Mouse (Mus musculus): Measurements from ENCODE around the gene Ddx39b. TPM values are rescaled to one million over a fixed set of nuclear protein-coding genes. Genes with fewer than 3 reads are reported as not detected.

The Ddx39b gene
- polyA plus RNA-seq, 1 experiment, result 338 TPM

GRCm38 (mm10) chr17:35262664-35263522, 21.3 kb downstream of the Ddx39b start, which contains the start of gene H2-D1:
TSS of gene H2-D1 (plus strand) at chr17:35262730.
- TF ChIP-seq GATA1 (IDR thresholded peaks at IDR 0.05; ENCODE audit: low read length), result no peak

DNA sequence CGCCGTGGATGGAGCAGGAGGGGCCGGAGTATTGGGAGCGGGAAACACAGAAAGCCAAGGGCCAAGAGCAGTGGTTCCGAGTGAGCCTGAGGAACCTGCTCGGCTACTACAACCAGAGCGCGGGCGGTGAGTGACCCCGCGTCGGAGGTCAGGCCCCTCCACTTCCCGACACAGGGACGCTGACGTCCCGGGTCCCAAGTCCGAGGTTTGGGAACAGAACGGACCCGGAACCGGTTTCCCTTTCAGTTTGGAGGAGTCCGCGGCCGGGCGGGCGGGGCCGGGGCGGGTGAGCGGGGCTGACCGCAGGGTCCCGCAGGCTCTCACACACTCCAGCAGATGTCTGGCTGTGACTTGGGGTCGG, 22.0 kb downstream of the Ddx39b start:
- no peak for TF ChIP-seq GATA1 (IDR thresholded peaks at IDR 0.05; ENCODE audit: low read length)

DNA sequence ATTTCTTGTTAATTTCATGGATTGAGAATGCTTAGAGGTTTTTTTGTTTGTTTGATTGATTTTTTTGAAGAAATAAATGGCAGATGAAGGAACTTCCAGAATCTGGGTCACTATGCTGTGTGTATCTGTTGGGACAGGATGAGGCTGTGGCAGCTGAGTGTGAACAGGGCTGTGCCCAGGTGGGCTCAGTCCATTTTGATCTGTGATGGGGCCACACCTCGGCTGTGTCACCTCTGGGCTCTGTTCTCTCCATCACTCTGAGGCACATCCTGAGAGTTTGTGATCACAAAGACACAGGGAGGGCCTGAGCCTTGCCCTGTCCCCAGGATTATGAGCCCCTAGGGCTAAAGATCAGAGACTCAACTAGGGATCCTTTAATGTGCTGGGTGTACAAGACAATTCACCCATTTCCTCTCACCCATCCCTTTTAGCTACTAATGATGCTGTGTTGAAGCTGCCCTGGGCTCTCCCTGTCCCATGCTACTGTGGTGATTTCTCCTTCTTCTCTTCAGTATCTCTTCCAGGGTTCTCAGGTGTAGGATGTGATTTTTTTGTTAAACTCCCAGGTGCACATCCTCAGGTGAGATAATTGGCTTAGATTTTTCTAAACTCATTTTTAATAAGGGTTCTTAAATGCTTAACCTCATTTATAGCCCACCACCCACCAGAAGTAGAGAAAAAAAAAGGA, 26.0 kb downstream of the Ddx39b start:
- TF ChIP-seq GATA1 (IDR thresholded peaks at IDR 0.05; ENCODE audit: low read length), result no peak

GRCm38 (mm10) chr17:35269653-35270347, 28.3 kb downstream of the Ddx39b start:
- TF ChIP-seq GATA1 (IDR thresholded peaks at IDR 0.05; ENCODE audit: low read length), result no peak

- no peak for TF ChIP-seq GATA1 (IDR thresholded peaks at IDR 0.05; ENCODE audit: low read length)
Measured at GRCm38 (mm10) chr17:35272249-35272648, 30.7 kb downstream of the Ddx39b start.

GRCm38 (mm10) chr17:35274770-35275169, 33.2 kb downstream of the Ddx39b start:
- TF ChIP-seq GATA1 (IDR thresholded peaks at IDR 0.05; ENCODE audit: low read length), result no peak

DNA sequence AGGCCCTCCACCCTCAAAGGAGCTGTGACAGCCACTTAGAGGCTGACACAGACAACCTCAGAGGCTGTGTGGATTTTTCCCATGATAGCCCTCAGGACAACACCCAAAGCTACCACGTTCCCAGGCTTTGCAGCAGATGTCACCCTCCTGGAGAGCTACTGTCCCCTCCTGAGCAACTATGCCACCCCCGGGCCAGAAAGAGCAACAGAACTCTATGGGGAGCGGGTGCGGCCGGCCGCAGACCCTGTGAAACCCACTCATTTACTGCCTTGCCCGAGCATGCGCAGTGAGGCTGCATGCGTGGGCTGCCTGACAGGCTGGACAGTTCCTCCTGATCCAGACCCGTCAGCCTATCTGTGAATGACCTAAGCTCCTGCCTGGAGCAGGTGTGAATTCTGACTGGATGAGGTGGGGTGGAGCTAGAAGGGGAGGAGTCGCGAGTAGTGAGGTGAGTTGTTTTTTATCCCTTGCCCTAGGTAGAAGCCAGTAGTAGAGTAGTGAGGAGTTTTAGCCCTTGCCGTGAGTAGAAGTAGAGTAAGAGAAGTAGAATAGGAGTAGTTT, 34.8 kb downstream of the Ddx39b start:
- no peak for TF ChIP-seq GATA1 (IDR thresholded peaks at IDR 0.05; ENCODE audit: low read length)

GRCm38 (mm10) chr17:35278049-35278448, 36.5 kb downstream of the Ddx39b start:
- no peak for TF ChIP-seq GATA1 (IDR thresholded peaks at IDR 0.05; ENCODE audit: low read length)

DNA sequence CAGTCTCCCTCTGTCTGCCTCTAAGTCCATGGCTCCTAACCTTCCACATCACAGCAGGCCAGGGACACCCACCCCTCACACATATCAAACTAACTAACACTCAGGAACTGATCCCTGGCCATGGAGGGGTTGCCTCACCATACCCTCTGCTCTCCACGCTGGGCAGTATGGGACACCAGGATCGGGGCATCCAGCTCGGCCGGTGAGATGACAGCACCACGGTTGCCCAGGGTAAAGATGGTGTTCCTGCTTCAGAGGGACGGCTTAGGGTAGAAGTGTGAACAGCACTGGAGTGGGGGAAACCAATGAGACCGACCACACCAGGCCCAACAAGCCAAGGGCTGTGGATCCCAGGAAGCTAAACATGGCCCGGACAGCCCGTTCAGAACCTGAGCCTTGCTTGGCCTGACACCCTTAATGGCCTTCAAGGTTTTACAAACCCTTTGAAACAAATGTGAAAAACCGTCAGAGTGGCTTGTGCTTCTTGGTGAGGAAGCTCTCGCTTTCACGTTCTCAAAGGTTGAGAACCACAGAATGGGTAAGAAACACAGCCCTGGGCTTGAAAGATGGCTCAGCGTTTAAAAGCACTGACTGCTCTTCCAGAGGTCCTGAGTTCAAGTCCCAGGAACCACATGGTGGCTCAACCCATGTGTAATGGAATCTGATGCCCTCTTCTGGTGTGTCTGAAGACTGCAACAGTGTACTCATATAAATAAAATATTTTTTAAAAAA, 37.6 kb downstream of the Ddx39b start:
- TF ChIP-seq GATA1 (IDR thresholded peaks at IDR 0.05; ENCODE audit: low read length), result no peak

GRCm38 (mm10) chr17:35280276-35280675, 38.7 kb downstream of the Ddx39b start:
- TF ChIP-seq GATA1 (IDR thresholded peaks at IDR 0.05; ENCODE audit: low read length), result no peak

DNA sequence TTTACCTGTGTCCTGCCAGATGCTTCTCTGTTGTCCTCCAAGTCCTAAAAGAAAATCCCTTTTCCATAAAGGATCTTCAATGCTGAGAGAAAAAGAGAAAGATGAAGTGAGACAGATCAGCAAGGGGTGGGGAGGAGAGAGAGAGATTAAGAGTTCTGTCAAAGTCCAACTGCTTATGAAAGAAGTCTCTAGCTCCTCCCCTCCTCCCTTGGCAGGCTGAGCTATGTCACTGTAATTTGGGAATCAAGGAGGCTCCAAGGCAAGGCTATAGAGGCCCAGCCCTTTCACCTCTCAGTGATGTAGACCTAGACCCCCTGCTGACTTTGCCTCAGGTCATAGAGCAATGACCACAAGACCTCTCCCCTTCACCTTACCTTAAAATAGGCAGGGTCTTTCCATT, 43.9 kb downstream of the Ddx39b start:
- TF ChIP-seq GATA1 (IDR thresholded peaks at IDR 0.05; ENCODE audit: low read length), result no peak

GRCm38 (mm10) chr17:35301645-35302258, 60.2 kb downstream of the Ddx39b start:
- no peak for TF ChIP-seq GATA1 (IDR thresholded peaks at IDR 0.05; ENCODE audit: low read length)

DNA sequence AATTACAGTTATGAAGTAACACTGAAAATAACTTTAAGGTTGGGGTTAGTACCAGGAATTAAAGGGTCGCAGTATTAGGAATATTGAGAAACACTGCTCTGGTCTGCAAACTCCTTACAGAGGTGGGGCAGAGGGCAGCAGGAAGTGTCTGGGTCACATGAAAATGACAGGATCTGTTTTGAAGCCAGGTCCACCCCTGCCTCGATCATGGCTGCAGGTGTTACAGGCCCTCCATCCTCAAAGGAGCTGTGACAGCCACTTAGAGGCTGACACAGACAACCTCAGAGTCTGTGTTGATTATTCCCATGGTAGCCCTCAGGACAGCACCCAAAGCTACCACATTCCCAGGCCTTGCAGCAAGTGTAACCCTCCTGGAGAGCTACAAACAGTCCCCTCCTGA, 61.7 kb downstream of the Ddx39b start:
- TF ChIP-seq GATA1 (IDR thresholded peaks at IDR 0.05; ENCODE audit: low read length), result no peak

Other genes with a start within 250 kb of the Ddx39b start
- gene Vars, start 240.8 kb upstream of the Ddx39b start, polyA plus RNA-seq (2012), result 965 and 1,080 TPM in 2 replicates
- gene Vwa7, start 225.2 kb upstream of the Ddx39b start, polyA plus RNA-seq (2012), result 1.0 and 1.4 TPM in 2 replicates
- gene Sapcd1, start 213.7 kb upstream of the Ddx39b start, polyA plus RNA-seq (2012), result 40.3 and 64.9 TPM in 2 replicates
- gene Msh5, start 195.0 kb upstream of the Ddx39b start, polyA plus RNA-seq (2012), result 7.0 and 7.1 TPM in 2 replicates
- 168 and 216 TPM in 2 replicates for gene Clic1, start 191.8 kb upstream of the Ddx39b start, polyA plus RNA-seq (2012)
- gene Ddah2, start 182.7 kb upstream of the Ddx39b start, polyA plus RNA-seq (2012), result 156 and 185 TPM in 2 replicates
- not detected in 2 replicates for gene Ly6g6c, start 176.4 kb upstream of the Ddx39b start, polyA plus RNA-seq (2012)
- gene Mpig6b, start 175.6 kb upstream of the Ddx39b start, polyA plus RNA-seq (2012), result not detected in 2 replicates
- gene Ly6g6e, start 164.8 kb upstream of the Ddx39b start, polyA plus RNA-seq (2012), result not detected in 2 replicates
- 0.22 TPM in 1 of 2 replicates, not detected in the other for gene Ly6g6d, start 163.7 kb upstream of the Ddx39b start, polyA plus RNA-seq (2012)
- gene Ly6g6f, start 156.1 kb upstream of the Ddx39b start, polyA plus RNA-seq (2012), result 0.05 and 0.06 TPM in 2 replicates
- gene Abhd16a, start 152.5 kb upstream of the Ddx39b start, polyA plus RNA-seq (2012), result 112 and 148 TPM in 2 replicates
- gene Ly6g5c, start 133.5 kb upstream of the Ddx39b start, polyA plus RNA-seq (2012), result not detected in 2 replicates
- 0.08 and 0.15 TPM in 2 replicates for gene Ly6g5b, start 126.3 kb upstream of the Ddx39b start, polyA plus RNA-seq (2012)
- 62.0 and 85.8 TPM in 2 replicates for gene Gpank1, start 120.3 kb upstream of the Ddx39b start, polyA plus RNA-seq (2012)
- 66.1 and 68.9 TPM in 2 replicates for gene Csnk2b, start 119.7 kb upstream of the Ddx39b start, polyA plus RNA-seq (2012)
- 11.4 and 13.3 TPM in 2 replicates for gene D17H6S53E, start 115.4 kb upstream of the Ddx39b start, polyA plus RNA-seq (2012)
- 0.23 and 0.27 TPM in 2 replicates for gene Apom, start 109.7 kb upstream of the Ddx39b start, polyA plus RNA-seq (2012)
- 685 and 826 TPM in 2 replicates for gene Bag6, start 106.6 kb upstream of the Ddx39b start, polyA plus RNA-seq (2012)
- gene Prrc2a, start 76.8 kb upstream of the Ddx39b start, polyA plus RNA-seq (2012), result 1,478 and 1,496 TPM in 2 replicates
- gene Aif1, start 65.7 kb upstream of the Ddx39b start, polyA plus RNA-seq (2012), result not detected in 2 replicates
- gene Lst1, start 53.3 kb upstream of the Ddx39b start, polyA plus RNA-seq (2012), result 0.39 and 0.49 TPM in 2 replicates
- 0.09 and 0.12 TPM in 2 replicates for gene Ltb, start 47.3 kb upstream of the Ddx39b start, polyA plus RNA-seq (2012)
- gene Tnf, start 39.7 kb upstream of the Ddx39b start, polyA plus RNA-seq (2012), result not detected in 2 replicates
- not detected in 2 replicates for gene Lta, start 36.4 kb upstream of the Ddx39b start, polyA plus RNA-seq (2012)
- gene Gm16181, start 20.9 kb upstream of the Ddx39b start, polyA plus RNA-seq (2012), result not detected in 2 replicates
- gene Atp6v1g2, start 8.1 kb upstream of the Ddx39b start, polyA plus RNA-seq (2012), result 2.2 and 2.7 TPM in 2 replicates
- gene Nfkbil1, start 6.0 kb upstream of the Ddx39b start, polyA plus RNA-seq (2012), result 39.6 and 44.3 TPM in 2 replicates
- 56.7 and 69.0 TPM in 2 replicates for gene H2-D1, start 21.0 kb downstream of the Ddx39b start, polyA plus RNA-seq (2012)
- gene H2-Q1, start 78.7 kb downstream of the Ddx39b start, polyA plus RNA-seq (2012), result not detected in 2 replicates
- gene H2-Q2, start 100.5 kb downstream of the Ddx39b start, polyA plus RNA-seq (2012), result not detected in 2 replicates
- not detected in 2 replicates for gene H2-Q4, start 137.9 kb downstream of the Ddx39b start, polyA plus RNA-seq (2012)
- gene H2-Q6, start 183.1 kb downstream of the Ddx39b start, polyA plus RNA-seq (2012), result not detected in 2 replicates
- gene H2-Q7, start 197.4 kb downstream of the Ddx39b start, polyA plus RNA-seq (2012), result not detected in 2 replicates
- gene H2-Q10, start 228.3 kb downstream of the Ddx39b start, polyA plus RNA-seq (2012), result not detected in 2 replicates